Comparison of ENCODE assay signal across 8 mouse cellular contexts in genomic region chr19:46014572-46015178, GRCm38 (mm10). TPM values are rescaled to one million over a fixed set of nuclear protein-coding genes. Genes with fewer than 3 reads are reported as not detected.
DNase-seq lines count a peak whose midpoint lies in the region; ATAC-seq and TF ChIP-seq lines count a peak whose summit lies in the region.

No protein-coding gene starts in this region.

- peak; percentile 70 for DNase-seq in G1E (ENCODE audit: low spot score)
- DNase-seq in c-Kit-positive CD71-negative TER-119-negative erythroid progenitor cells, embryonic 14.5 days (ENCODE audit: low read depth): peak; percentile 85
- DNase-seq in forebrain, embryonic 11.5 days (ENCODE audit: low spot score): peak; percentile 92
- DNase-seq in heart, postnatal 36 days: peak; percentile 85 to 92
- peak; percentile 93 for DNase-seq in layer of hippocampus, adult 9-10 months (ENCODE audit: low spot score)
- peak; percentile 95 for DNase-seq in lung, postnatal 0 days (ENCODE audit: low spot score)
- DNase-seq in retina, adult 2 months (ENCODE audit: low read depth, low spot score): peak; percentile 64
- peak; percentile 84 for DNase-seq in thymus, postnatal 14 days

- no peak overlapping the region for H3K4me3 ChIP-seq in G1E (ENCODE audit: low read depth, low read length)
- H3K4me3 ChIP-seq in forebrain, embryonic 11.5 days (ENCODE audit: low read depth, low read length): no peak overlapping the region
- no peak overlapping the region for H3K4me3 ChIP-seq in lung, postnatal 0 days (ENCODE audit: low read depth, low read length)

- H3K27me3 ChIP-seq in G1E (ENCODE audit: insufficient read depth, low read length): peaks cover 2% of the 10 kb centered on the region; the same call in 1 of the 2 replicates
- H3K27me3 ChIP-seq in forebrain, embryonic 11.5 days (ENCODE audit: control insufficient read depth, insufficient read depth, low read length): no peaks in the 10 kb centered on the region
- no peaks in the 10 kb centered on the region for H3K27me3 ChIP-seq in lung, postnatal 0 days (replicated peaks; ENCODE audit: insufficient read depth, low read length)

- TF ChIP-seq CTCF in G1E (IDR thresholded peaks at IDR 0.05; ENCODE audit: low read depth, low read length): peak; percentile 91
- peak; percentile 99 for TF ChIP-seq CTCF in lung, postnatal 0 days (IDR thresholded peaks at IDR 0.05)

- intact Hi-C loops in heart, postnatal 36 days (cut with DNase I): loop anchor here (2.0 to 5.0 kb wide), 3 partner anchors 62 to 210 kb away; no protein-coding TSS in a partner anchor

- no peak overlapping the region for H3K9ac ChIP-seq in forebrain, embryonic 11.5 days (ENCODE audit: low read length)
- H3K9ac ChIP-seq in lung, postnatal 0 days (replicated peaks; ENCODE audit: low read depth): no peak overlapping the region

- no peak overlapping the region for H3K27ac ChIP-seq in forebrain, embryonic 11.5 days (ENCODE audit: low read depth, low read length)
- H3K27ac ChIP-seq in lung, postnatal 0 days (ENCODE audit: low read length): no peak overlapping the region

- peaks cover 5% of the 10 kb centered on the region; the same call in 1 of the 2 replicates for H3K4me1 ChIP-seq in G1E (ENCODE audit: insufficient read depth, low read depth, low read length)
- H3K4me1 ChIP-seq in forebrain, embryonic 11.5 days (replicated peaks; ENCODE audit: control insufficient read depth, insufficient read depth, low read length): no peaks in the 10 kb centered on the region
- H3K4me1 ChIP-seq in lung, postnatal 0 days (ENCODE audit: insufficient read depth, low read depth, low read length): no peaks in the 10 kb centered on the region

- 41% methylated on average over 12 of the region's 12 CpGs for WGBS in forebrain, embryonic 11.5 days
- 26% methylated on average over 12 of the region's 12 CpGs for WGBS in lung, postnatal 0 days

- no peak; the same call in 1 of the 2 replicates for ATAC-seq in G1E (ENCODE audit: extremely low read depth, insufficient number of reproducible peaks, low FRiP score, poor library complexity, severe bottlenecking)
- ATAC-seq in forebrain, embryonic 11.5 days (replicated peaks; ENCODE audit: low FRiP score): peak; percentile 58; the same call in 1 of the 2 replicates
- peak; percentile 98 for ATAC-seq in lung, postnatal 0 days

- TF ChIP-seq EP300 in lung, postnatal 0 days (IDR thresholded peaks at IDR 0.05): peak; percentile 54; the same call in 1 of the 2 replicates

- H3K9me3 ChIP-seq in G1E (replicated peaks): no peaks in the 10 kb centered on the region
- H3K9me3 ChIP-seq in forebrain, embryonic 11.5 days (ENCODE audit: control insufficient read depth, low read length): peaks cover 3% of the 10 kb centered on the region; the same call in 1 of the 2 replicates
- no peaks in the 10 kb centered on the region for H3K9me3 ChIP-seq in lung, postnatal 0 days (ENCODE audit: low read length)

- H3K36me3 ChIP-seq in G1E (replicated peaks): no peaks in the 10 kb centered on the region
- H3K36me3 ChIP-seq in forebrain, embryonic 11.5 days (ENCODE audit: control insufficient read depth, insufficient read depth, low read length): no peaks in the 10 kb centered on the region
- no peaks in the 10 kb centered on the region for H3K36me3 ChIP-seq in lung, postnatal 0 days (ENCODE audit: insufficient read depth, low read length)

- H3K4me2 ChIP-seq in forebrain, embryonic 11.5 days (ENCODE audit: low read depth, low read length, severe bottlenecking): no peak overlapping the region
- H3K4me2 ChIP-seq in lung, postnatal 0 days (replicated peaks; ENCODE audit: low read depth, low read length): no peak overlapping the region

RNA-seq across cellular contexts. Expression of gene Hps6, which starts 11.4 kb away (rescaled TPM):
- 1.9 and 4.1 TPM in 2 replicates for total RNA-seq in G1E (2014; fragmentation: Nextera tagmentation)
- 7.6 and 8.0 TPM in 2 replicates for total RNA-seq in G1E (2017)
- polyA plus RNA-seq in G1E (2012): 15.0 and 16.4 TPM in 2 replicates
- 2.5 and 3.7 TPM in 2 replicates for polyA plus RNA-seq in forebrain, embryonic 11.5 days (2014; fragmentation: Nextera tagmentation; extraction: Ambion mirVana)
- total RNA-seq in heart, postnatal 36 days (2021): 1 to 10 TPM; 6.1 to 6.3 TPM
- polyA plus RNA-seq in lung, postnatal 0 days (2015; fragmentation: Nextera tagmentation; extraction: Ambion mirVana): 8.9 and 9.6 TPM in 2 replicates

RNA-seq across cellular contexts. Expression of gene Armh3, which starts 16.4 kb away (rescaled TPM):
- total RNA-seq in G1E (2014; fragmentation: Nextera tagmentation) (13.0 and 22.0 TPM in 2 replicates), G1E (2017) (6.7 and 7.1 TPM in 2 replicates)
- polyA plus RNA-seq in G1E (2012): 1.6 and 1.9 TPM in 2 replicates
- polyA plus RNA-seq in forebrain, embryonic 11.5 days (2014; fragmentation: Nextera tagmentation; extraction: Ambion mirVana): 17.2 and 19.4 TPM in 2 replicates
- total RNA-seq in heart, postnatal 36 days (2021): 10 to 100 TPM; 15.5 to 15.8 TPM
- polyA plus RNA-seq in lung, postnatal 0 days (2015; fragmentation: Nextera tagmentation; extraction: Ambion mirVana): 8.8 and 9.0 TPM in 2 replicates

RNA-seq across cellular contexts. Expression of gene Pprc1, which starts 30.0 kb away (rescaled TPM):
- total RNA-seq in G1E (2014; fragmentation: Nextera tagmentation) (72.0 and 132 TPM in 2 replicates), G1E (2017) (9.8 and 11.8 TPM in 2 replicates)
- 54.8 and 73.3 TPM in 2 replicates for polyA plus RNA-seq in G1E (2012)
- 60.7 and 61.3 TPM in 2 replicates for polyA plus RNA-seq in forebrain, embryonic 11.5 days (2014; fragmentation: Nextera tagmentation; extraction: Ambion mirVana)
- 10 to 100 TPM; 16.1 to 16.4 TPM for total RNA-seq in heart, postnatal 36 days (2021)
- polyA plus RNA-seq in lung, postnatal 0 days (2015; fragmentation: Nextera tagmentation; extraction: Ambion mirVana): 6.0 and 6.9 TPM in 2 replicates

RNA-seq across cellular contexts. Expression of gene Ldb1, which starts 30.3 kb away (rescaled TPM):
- total RNA-seq in G1E (2014; fragmentation: Nextera tagmentation) (145 and 160 TPM in 2 replicates), G1E (2017) (68.6 and 76.6 TPM in 2 replicates)
- polyA plus RNA-seq in G1E (2012): 405 and 501 TPM in 2 replicates
- polyA plus RNA-seq in forebrain, embryonic 11.5 days (2014; fragmentation: Nextera tagmentation; extraction: Ambion mirVana): 104 and 108 TPM in 2 replicates
- total RNA-seq in heart, postnatal 36 days (2021): 10 to 100 TPM; 38.4 to 52.4 TPM
- polyA plus RNA-seq in lung, postnatal 0 days (2015; fragmentation: Nextera tagmentation; extraction: Ambion mirVana): 96.3 and 107 TPM in 2 replicates
